Mouse (Mus musculus) kidney, adult 8-10 months (tissue): ENCODE data around the gene Tnn.

Experiments
- DNase-seq, 2 experiments: peaks; one replicate each; pipeline ENCODE4 v3.0.0; 2022

The Tnn gene

DNA sequence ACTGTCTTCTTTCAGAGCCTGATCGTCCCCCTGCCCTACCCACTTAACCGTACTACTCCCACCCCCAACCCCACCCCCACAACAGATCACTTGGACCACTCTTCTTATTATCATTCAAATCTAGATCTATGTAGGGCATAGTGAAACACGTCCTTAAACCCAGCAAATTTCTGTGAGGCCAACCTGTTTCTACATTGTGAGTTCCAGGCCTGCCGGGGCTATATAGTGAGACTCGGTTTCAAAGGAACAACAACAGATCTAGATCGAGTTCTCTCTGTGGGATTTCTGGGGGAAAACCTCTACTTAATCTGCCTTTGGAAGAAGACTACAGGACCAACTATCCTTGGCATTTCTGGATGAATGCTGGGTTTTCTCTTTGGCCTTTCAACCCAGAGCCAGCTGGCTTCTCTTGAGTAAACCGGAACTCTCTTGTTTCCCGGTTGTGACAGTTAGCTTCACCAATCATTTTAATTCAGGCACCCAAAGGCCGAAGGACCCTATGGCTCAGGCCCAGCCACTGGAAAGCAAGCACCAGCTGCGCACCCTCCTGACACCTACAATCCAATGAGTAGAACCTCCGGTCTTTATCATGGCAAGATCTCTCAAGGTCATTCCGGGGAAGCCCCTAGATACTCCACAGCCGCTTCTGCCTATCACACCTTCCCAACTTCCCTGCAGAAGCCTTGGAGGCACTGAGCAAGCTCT is 110.0 kb downstream of the Tnn start:
- no peak for DNase-seq

DNA sequence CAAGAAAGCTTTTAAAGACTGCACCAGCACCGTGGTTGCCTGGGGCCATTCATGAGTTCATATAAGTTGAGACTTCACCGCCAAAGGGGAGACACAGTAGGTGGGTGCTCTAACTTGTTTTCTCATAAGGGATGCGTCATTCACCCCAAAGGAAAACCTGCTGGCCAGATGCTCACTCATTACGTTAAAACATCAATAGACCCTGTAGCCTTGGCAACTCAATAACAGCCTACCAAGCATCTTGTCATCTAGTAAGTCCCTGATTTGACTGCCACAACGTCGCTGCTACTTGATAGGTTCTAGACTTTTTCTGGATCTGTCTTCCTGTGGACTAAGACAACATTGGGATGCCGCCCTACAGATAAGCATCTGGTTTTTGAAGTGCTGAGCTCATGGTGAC is 111.0 kb downstream of the Tnn start:
- no peak for DNase-seq

GRCm38 (mm10) chr1:160041264-160041775 is 112.1 kb downstream of the Tnn start:
- DNase-seq = no peak

- DNase-seq = no peak
Measured at GRCm38 (mm10) chr1:160039951-160040645, 113.3 kb downstream of the Tnn start.

GRCm38 (mm10) chr1:160036996-160037521 is 116.3 kb downstream of the Tnn start:
- peak; percentile 25 to 29 for DNase-seq

DNA sequence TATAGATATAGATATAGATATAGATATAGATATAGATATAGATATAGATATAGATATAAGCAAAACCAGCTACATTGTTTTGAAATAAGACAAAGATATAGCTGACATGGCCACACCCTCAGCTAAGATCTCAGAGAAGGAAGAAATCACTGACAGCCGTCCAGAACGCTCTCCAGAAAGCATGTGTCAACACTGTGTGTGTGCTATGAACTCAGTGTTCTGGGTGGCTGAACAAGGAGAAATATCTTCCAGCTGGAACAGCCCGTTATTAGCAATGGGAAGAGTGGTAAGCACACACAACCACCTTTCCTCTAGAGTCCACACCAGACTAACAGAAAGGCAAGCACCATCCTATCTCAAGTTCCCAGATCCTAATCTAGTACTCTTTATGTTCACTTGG is 117.8 kb downstream of the Tnn start:
- no peak for DNase-seq
